Mouse (Mus musculus) frontal cortex, adult (tissue): ENCODE results near the gene Gm45713.
A peak's percentile ranks its signal among the peaks of the same experiment; 100 is the strongest.
"Not testable (repeated sequence)": the region's sequence is repeated elsewhere in the genome, so short reads cannot be mapped to it uniquely, and the experiment has no call there.

Experiments used
- ATAC-seq: cut with Nextera tagmentation; 2 replicates; pipeline ENCODE4 v1.9.2; 2017; ENCODE audit warnings: mild to moderate bottlenecking, moderate library complexity, mixed read lengths; ENCODE audit not compliant: low TSS enrichment

Gene Gm45713

GRCm38 (mm10) chr7:45135993-45136567 is at the start of gene Gm45713, which contains the start of gene Flt3l:
Gene Gm45713, minus strand, starts transcription at chr7:45136231.
Gene Flt3l, minus strand, starts transcription at chr7:45136432.
- ATAC-seq: peak; percentile 79

GRCm38 (mm10) chr7:45183672-45184071 is 47.6 kb upstream of the Gm45713 start:
- ATAC-seq: no peak

- ATAC-seq: peak; percentile 31; the same call in 1 of the 2 replicates
These were observed 46.6 kb upstream of the Gm45713 start for GRCm38 (mm10) chr7:45182606-45183005.

GRCm38 (mm10) chr7:45182199-45182601 is 46.2 kb upstream of the Gm45713 start:
- peak; percentile 92 for ATAC-seq

DNA sequence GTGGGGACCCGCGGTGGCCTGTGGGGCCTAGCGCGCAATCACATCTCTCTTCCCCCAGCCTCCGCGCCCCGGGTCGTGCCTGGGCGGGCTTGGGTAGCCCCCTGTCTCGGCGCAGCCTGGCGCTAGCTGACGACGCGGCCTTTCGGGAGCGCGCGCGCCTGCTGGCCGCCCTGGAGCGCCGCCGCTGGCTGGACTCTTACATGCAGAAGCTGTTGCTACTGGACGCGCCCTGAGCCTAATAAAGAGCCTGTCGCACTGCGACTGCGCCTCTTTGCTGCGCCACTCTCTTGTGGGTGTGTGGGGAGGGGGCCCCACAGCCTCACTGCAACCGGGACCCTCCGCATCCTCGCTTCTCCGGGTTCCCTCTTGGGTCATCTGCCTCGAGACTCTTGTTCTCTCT is 45.5 kb upstream of the Gm45713 start:
- no peak for ATAC-seq

- ATAC-seq: no peak
These were observed 45.0 kb upstream of the Gm45713 start, which contains the start of gene Pth2 for GRCm38 (mm10) chr7:45180896-45181477. Gene Pth2, plus strand, starts transcription at chr7:45180995.

- no peak for ATAC-seq
These were observed 43.4 kb upstream of the Gm45713 start, which contains the start of gene Gfy for GRCm38 (mm10) chr7:45179469-45179868. Gene Gfy, minus strand, starts transcription at chr7:45179569.

GRCm38 (mm10) chr7:45178550-45178949 is 42.5 kb upstream of the Gm45713 start:
- no peak for ATAC-seq

GRCm38 (mm10) chr7:45176356-45176755 is 40.3 kb upstream of the Gm45713 start:
- ATAC-seq: no peak; the same call in 1 of the 2 replicates

DNA sequence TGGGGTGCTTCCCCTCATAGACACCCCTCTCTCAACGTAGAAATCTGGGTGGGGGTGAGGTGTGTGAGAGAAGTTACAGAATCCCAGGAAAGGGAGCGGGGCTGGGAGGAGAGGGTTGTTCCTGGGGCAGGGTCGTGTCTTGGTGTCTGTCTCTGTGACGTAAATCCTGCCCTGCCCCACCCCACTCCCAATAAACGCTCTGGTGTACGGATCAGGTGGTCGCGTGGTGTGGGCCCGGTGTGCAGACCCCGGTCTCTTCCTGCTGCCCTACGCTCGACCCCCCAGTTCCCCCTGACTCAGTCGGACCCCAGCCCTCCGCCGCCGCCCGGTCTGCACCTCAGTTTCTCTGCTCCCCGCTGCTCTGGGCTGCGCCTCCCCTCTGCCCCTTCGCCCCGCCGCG is 39.9 kb upstream of the Gm45713 start:
- ATAC-seq: 0 out of 2 replicates have a peak, but pooled peaks have one; percentile 2

- no peak for ATAC-seq
These were observed 39.4 kb upstream of the Gm45713 start for GRCm38 (mm10) chr7:45175398-45175797.

DNA sequence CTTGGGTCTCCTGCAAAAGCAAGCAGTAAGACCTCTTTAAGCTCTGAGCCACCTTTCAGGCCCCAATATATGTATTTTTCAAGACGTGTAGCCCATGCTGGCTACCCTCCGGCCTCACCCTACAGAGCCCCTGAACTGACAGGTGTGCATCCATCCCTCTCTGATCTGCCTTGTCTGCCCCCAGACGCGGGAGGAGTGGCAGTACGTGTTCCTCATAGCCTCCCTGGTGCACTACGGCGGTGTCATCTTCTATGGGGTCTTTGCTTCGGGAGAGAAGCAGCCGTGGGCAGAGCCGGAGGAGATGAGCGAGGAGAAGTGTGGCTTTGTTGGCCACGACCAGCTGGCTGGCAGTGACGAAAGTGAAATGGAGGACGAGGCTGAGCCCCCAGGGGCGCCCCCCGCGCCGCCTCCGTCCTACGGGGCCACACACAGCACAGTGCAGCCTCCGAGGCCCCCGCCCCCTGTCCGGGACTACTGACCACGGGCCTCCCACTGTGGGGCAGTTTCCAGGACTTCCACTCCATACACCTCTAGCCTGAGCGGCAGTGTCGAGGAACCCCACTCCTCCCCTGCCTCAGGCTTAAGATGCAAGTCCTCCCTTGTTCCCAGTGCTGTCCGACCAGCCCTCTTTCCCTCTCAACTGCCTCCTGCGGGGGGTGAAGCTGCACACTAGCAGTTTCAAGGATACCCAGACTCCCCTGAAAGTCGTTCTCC is 38.7 kb upstream of the Gm45713 start:
- ATAC-seq: 0 out of 2 replicates have a peak, but pooled peaks have one; percentile 7

- ATAC-seq: not testable (repeated sequence)
These were observed 37.7 kb upstream of the Gm45713 start for GRCm38 (mm10) chr7:45173772-45174171.

GRCm38 (mm10) chr7:45172974-45173373 is 36.9 kb upstream of the Gm45713 start:
- no peak for ATAC-seq

- ATAC-seq: 0 out of 2 replicates have a peak, but pooled peaks have one; percentile 18
These were observed 33.5 kb upstream of the Gm45713 start for GRCm38 (mm10) chr7:45169495-45169894.

- ATAC-seq: 0 out of 2 replicates have a peak, but pooled peaks have one; percentile 13
These were observed 32.6 kb upstream of the Gm45713 start for GRCm38 (mm10) chr7:45168656-45169055.

DNA sequence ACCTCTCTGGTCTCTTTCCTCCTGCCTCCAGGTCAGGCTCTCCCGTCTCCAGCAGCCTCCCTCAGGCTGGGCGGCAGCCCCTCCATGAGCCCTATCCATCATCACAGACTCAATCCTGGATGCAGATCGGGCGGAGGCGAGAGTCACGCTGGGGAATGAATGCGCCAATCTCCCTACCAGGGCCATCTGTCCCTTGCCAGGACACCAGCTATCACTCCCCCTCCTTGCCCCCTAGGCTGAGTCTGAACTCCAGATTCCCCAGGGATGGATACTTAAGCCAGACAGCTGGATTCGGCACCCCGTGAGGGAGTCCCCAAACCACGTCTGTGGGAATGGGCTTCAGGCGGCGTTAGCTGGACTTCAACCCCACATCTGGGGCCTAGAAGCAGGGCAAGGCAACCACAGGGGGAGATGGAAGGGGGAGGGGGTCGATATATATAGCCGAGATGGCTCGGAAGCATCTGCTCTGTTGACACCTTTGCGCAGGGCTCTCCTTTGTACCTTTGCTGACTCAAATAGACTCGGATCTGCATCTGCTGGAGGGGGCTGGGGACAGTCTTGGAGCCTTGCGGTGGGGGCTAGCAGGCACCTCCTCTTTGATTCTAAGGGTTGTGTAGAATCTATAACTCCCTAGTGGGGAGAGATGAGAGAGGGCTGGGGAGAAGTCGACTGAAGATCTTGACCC is 31.9 kb upstream of the Gm45713 start:
- ATAC-seq: 0 out of 2 replicates have a peak, but pooled peaks have one; percentile 17

- ATAC-seq: peak; percentile 11; the same call in 1 of the 2 replicates
These were observed 30.9 kb upstream of the Gm45713 start for GRCm38 (mm10) chr7:45166950-45167401.

DNA sequence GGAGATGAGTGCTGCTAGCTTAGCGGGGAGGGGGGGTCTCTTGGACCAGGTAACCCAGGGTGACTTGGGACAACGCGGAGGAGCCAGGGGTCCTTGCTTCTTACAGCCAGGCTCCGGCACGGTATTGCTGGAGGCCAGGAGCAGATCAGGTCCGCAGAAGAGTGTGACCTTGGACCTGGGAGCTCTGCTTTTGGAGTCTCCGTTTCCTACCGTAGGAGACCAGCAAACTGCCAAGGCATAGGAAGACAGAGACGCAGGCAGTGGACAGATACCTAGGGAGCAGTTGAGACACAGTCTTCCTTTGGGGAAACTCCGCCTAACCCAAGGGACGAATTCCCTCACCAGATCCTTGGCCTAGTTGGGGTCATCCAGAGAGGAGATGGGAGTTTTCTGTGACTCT is 29.7 kb upstream of the Gm45713 start:
- no peak for ATAC-seq

- ATAC-seq: no peak
These were observed 28.8 kb upstream of the Gm45713 start for GRCm38 (mm10) chr7:45164833-45165232.

DNA sequence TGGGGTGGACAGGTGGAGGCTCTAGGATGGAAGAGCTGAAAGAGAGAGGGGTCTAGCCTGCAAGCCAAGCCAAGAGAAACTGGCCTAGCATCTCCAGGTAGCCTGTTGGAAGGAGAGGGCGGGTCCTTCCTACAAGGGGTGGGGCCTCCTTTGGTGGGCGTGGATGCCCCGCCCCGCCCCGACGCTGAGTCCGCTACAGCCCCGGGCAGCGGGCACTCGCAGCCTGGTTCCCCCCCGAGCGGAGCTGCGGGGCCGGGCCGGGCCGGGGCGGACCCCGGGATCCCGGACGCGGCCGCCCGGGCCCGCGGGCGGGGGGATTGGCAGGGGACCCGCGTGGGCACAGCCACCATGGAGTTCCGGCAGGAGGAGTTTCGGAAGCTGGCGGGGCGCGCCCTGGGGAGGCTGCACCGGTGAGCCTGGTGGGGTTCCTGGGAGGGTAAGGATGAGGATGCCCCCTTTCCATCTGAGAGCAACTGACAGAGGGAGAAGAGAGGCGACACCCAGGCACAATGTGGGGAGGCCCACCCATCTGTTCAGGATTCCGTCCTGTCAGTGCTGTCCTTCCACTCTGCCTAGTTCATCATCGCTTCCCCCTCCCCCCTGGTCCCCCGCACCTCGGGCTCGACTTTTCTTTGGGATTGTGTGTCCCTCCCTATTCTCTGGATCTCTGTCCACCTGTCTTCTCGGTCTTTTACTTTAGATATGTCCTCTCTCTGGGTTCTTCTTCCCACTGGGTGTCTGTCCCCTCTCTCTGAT is 27.9 kb upstream of the Gm45713 start, which contains the start of gene Slc17a7:
Slc17a7 (plus strand) TSS at position 215 of the 756 bp plus-strand sequence.
- ATAC-seq: no peak
